Mouse (Mus musculus) midbrain, embryonic 16.5 days (tissue): Measurements from ENCODE around the gene Morf4l1. TPM values are rescaled to one million over a fixed set of nuclear protein-coding genes. Genes with fewer than 3 reads are reported as not detected.
A peak's percentile ranks its signal among the peaks of the same experiment; 100 is the strongest.

Experiments
- ATAC-seq: fragments of 200-750 bp; cut with Nextera tagmentation; 2 replicates; pipeline ENCODE4 v1.8.0; 2017; ENCODE audit warnings: moderate TSS enrichment
- H3K27ac ChIP-seq: fragments of 300-500 bp; sonication (generic); 2 replicates; pipeline ENCODE4 v1.5.1; 2014; ENCODE audit warnings: mild to moderate bottlenecking, low read length, mixed read lengths
- H3K27me3 ChIP-seq: fragments of 300-500 bp; sonication (generic); 2 replicates; pipeline ENCODE4 v1.6.1; 2014; ENCODE audit warnings: low read depth, low read length, mixed read lengths; ENCODE audit not compliant: control insufficient read depth, insufficient read depth
- H3K36me3 ChIP-seq: fragments of 300-500 bp; sonication (generic); 2 replicates; pipeline ENCODE4 v1.6.1; 2014; ENCODE audit warnings: mild to moderate bottlenecking, low read length, moderate library complexity, mixed read lengths; ENCODE audit not compliant: control insufficient read depth, insufficient read depth
- H3K4me1 ChIP-seq: fragments of 300-500 bp; sonication (generic); 2 replicates; pipeline ENCODE4 v1.6.1; 2014; ENCODE audit warnings: mild to moderate bottlenecking, low read length, mixed read lengths; ENCODE audit not compliant: control insufficient read depth, insufficient read depth
- H3K4me2 ChIP-seq: fragments of 300-500 bp; sonication (generic); 2 replicates; pipeline ENCODE4 v1.6.1; 2014; ENCODE audit warnings: mild to moderate bottlenecking, low read length, mixed read lengths
- H3K4me3 ChIP-seq: fragments of 300-500 bp; sonication (generic); 2 replicates; pipeline ENCODE4 v1.5.1; 2014; ENCODE audit warnings: low read depth, mild to moderate bottlenecking, low read length, moderate library complexity, mixed read lengths
- H3K9ac ChIP-seq: fragments of 300-500 bp; sonication (generic); 2 replicates; pipeline ENCODE4 v1.6.1; 2014; ENCODE audit warnings: low read depth, low read length, mixed read lengths
- H3K9me3 ChIP-seq: fragments of 300-500 bp; sonication (generic); replicated peaks from 2 replicates; pipeline ENCODE4 v1.6.1; 2014; ENCODE audit warnings: mild to moderate bottlenecking, low read length, mixed read lengths; ENCODE audit not compliant: control insufficient read depth, poor library complexity, severe bottlenecking
- WGBS: fragments of 180-500 bp; shearing (Covaris S2); extraction: QIAGEN DNeasy Blood & Tissue Kit; methylation state at CpG from one replicate; pipeline ENCODE4 v1.1.7; 2014; 5-methylcytosine and 5-hydroxymethylcytosine counted together
- polyA plus RNA-seq: library from polyadenylated mRNA; unstranded; fragments of >200 nt; fragmentation: Nextera tagmentation; extraction: Ambion mirVana; gene quantifications from 2 replicates; pipeline ENCODE4 v1.2.1, GENCODE M21; 2015

The Morf4l1 gene
- polyA plus RNA-seq, 1 experiment from 2014 or later, result 665 TPM

DNA sequence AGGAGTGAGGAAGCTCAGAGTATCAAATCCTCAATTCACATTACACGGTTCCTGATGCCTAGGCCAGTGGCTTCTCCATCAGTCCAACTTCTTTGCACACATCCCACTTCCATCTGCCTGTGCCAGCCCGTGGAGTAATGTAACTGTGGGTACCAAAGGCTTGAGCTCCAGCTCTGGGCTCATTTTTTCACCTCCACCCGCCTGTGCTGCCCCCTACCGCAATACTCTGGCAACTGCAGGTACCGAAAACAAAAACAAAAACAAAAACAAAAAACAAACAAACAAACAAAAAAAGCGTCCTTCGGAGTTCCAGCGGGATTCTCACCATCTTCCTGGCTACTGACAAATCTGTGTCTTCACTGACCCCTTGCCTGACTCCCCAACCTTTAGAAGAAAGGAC is 20.9 kb upstream of the Morf4l1 start:
- 86% methylated on average over 8 of the region's 8 CpGs for WGBS
- H3K4me2 ChIP-seq, result no peak overlapping the region
- no peaks in the 10 kb centered on the region for H3K27me3 ChIP-seq
- H3K4me1 ChIP-seq, result no peaks in the 10 kb centered on the region
- no peak overlapping the region for H3K27ac ChIP-seq
- no peaks in the 10 kb centered on the region for H3K36me3 ChIP-seq
- H3K9me3 ChIP-seq, result no peaks in the 10 kb centered on the region
- no peak for ATAC-seq
- H3K4me3 ChIP-seq, result no peak overlapping the region
- no peak overlapping the region for H3K9ac ChIP-seq

DNA sequence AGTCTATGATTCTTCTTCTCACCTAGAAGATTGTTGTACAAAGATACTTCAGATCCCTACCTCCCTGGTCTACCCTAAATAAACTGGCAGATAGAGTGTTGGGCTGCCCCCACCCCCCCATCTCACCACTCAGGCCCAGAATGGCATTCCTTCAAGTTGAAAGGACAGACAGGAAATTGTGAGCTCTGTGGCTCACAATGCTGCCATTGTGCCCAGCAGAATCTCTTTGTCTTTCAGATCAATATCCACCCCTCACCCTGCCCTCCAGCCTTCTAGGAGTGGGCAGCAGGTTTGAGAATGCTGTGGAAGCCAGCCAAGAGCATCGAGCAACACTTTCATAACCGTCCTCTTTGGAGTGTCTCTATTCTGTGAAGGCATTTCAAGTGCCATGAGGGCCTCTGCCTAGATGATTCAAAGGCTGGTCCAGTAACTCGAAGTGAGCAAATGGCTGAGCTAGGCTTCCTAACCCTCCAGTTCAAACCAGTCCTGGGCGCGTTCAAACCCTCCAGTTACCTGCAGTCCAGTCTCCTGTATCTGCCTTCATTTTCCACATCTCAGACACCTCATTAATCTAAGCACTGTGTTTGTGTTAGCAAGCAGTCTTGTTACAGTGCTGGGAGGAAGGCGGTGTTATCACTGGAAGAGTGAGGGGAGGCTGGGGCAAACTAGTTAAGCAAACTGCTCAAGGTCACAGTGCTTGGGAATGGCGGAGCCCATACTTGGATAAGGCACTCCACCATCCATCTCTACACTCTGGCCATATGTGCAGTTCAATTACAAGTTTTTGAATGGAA is 19.2 kb upstream of the Morf4l1 start:
- Histone ChIP-seq H3K4me1 (no peaks in the 10 kb centered on the region), H3K9ac (no peak overlapping the region), H3K36me3 (no peaks in the 10 kb centered on the region), H3K9me3 (no peaks in the 10 kb centered on the region), H3K4me3 (no peak overlapping the region), H3K27ac (no peak overlapping the region), H3K4me2 (no peak overlapping the region), H3K27me3 (no peaks in the 10 kb centered on the region)
- no peak for ATAC-seq
- WGBS, result 71% methylated on average over 7 of the region's 7 CpGs

DNA sequence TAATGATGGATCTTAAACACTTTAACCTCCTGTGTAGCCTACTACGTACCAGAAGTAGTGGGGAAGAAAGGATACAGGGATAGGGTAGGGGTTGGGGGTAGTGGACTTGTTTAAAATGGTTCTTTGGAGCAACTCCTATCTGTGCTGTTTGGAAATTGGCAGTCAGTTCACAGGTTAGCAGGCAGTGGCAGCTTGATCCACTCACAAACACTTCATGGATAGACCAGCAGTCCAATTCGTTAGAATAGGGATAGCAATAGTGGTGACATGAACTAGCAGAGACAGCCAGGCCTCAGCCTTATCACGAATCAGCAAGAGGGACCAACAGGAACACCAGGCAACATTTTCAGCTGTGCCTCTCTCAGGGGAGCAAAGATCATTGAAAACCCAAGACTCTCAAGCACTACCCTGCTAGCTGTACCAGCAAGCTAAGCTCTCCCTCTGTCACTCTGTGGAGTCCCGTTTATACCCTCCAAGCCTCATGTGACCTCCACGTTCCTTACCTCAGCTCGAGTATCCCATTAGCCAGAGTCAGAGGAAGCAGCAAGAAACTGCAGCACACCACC is 14.1 kb upstream of the Morf4l1 start:
- Histone ChIP-seq H3K9ac (no peak overlapping the region), H3K27ac (no peak overlapping the region), H3K4me3 (no peak overlapping the region), H3K36me3 (no peaks in the 10 kb centered on the region), H3K9me3 (no peaks in the 10 kb centered on the region), H3K27me3 (no peaks in the 10 kb centered on the region), H3K4me1 (no peaks in the 10 kb centered on the region), H3K4me2 (no peak overlapping the region)
- WGBS, result 87% methylated on average over 6 of the region's 6 CpGs
- no peak for ATAC-seq

DNA sequence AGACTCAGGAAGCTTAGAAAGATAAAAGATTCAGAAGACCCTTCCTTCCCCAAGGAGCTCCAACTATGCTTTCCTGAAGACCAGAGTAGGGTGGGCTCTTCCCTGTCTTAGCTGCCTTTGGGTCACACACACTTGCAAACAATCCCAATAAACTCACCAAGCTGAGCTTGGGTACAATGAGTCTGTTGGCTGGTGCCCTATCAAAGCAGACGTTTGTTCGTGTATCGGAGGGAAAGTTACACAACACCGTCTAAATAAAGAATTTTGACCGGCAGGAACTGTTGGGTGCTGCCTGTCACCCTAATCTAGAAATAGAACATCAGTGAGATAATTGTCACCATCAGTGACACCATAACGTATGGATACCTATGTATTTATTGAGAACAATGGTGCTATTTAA is 12.6 kb upstream of the Morf4l1 start:
- Histone ChIP-seq H3K36me3 (no peaks in the 10 kb centered on the region), H3K4me1 (no peaks in the 10 kb centered on the region), H3K4me3 (no peak overlapping the region), H3K9me3 (no peaks in the 10 kb centered on the region), H3K9ac (no peak overlapping the region), H3K4me2 (no peak overlapping the region), H3K27me3 (no peaks in the 10 kb centered on the region), H3K27ac (no peak overlapping the region)
- 67% methylated on average over 6 of the region's 6 CpGs for WGBS
- ATAC-seq, result no peak

DNA sequence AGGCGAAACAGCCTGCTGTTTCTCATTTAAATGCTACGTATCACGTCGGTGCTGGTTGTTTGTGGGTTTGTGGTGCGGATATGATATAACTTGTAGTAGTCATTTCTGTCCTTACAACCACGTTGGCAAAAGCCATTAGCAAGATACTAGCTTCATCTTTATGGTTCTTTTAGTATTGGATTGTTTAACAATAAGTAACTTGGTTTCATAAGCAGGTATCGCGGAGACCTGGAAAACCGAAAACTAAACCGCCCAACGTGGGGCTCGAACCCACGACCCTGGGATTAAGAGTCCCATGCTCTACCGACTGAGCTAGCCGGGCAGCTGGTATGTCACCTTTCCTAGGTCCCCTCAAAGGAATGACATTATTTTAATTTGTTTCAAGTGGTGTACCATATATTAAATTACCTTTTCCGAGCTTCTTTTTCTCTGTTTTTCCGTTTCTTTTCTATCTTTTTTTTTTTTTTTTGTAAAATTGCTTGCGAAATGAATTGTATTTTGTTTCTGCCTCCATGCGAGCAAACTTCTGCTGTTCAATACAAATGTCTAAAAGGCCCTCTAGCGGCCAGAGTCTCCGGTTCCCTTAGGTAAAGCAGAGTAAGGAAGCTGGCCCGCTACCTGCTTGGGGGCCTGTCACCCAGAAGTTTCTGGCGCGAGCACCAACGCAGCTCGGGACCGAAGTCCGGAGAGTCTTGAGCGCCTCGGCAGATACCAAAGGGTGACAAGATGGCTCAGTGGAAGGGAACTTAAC is 11.9 kb upstream of the Morf4l1 start:
- Histone ChIP-seq H3K27ac (no peak overlapping the region), H3K4me1 (no peaks in the 10 kb centered on the region), H3K36me3 (no peaks in the 10 kb centered on the region), H3K9ac (no peak overlapping the region), H3K27me3 (no peaks in the 10 kb centered on the region), H3K4me2 (peak overlapping the region; percentile 41), H3K9me3 (no peaks in the 10 kb centered on the region), H3K4me3 (peak overlapping the region; percentile 23)
- WGBS, result 2% methylated on average over 30 of the region's 30 CpGs
- peak; percentile 52; the same call in 1 of the 2 replicates for ATAC-seq

DNA sequence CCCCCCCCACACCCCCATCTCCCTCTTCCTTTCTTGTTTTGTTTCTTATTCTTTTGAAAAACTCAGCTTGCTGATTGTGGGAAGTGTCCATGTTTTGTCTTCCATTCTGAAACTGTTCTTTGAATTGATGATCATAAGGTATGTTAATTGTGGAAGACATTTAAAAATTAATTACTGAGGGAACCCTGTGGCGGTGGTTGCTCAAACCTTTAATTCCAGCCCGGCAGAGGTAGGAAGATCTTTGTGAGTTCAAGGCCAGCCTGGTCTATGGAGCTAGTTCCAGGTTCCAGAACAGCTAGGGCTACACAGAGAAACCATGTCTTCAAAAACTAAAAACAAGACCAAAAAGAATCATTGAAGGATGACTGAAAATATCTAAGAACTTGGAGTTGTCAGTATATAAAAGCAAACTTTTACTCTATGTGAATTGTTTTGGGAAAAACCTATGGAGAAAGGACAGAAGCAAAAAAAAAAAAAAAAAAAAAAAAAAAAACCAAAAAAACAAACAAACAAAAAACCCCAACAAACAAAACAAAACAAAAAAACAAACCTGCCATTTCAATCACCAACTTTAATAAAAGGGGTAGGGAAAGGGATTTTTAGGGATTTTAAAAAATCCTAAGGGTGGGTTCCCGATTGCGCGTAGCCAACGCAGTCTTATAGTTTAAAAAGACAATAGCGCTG is 11.0 kb upstream of the Morf4l1 start:
- H3K4me3 ChIP-seq, result peak overlapping the region; percentile 23
- no peaks in the 10 kb centered on the region for H3K36me3 ChIP-seq
- WGBS, result 18% methylated on average over 7 of the region's 7 CpGs

DNA sequence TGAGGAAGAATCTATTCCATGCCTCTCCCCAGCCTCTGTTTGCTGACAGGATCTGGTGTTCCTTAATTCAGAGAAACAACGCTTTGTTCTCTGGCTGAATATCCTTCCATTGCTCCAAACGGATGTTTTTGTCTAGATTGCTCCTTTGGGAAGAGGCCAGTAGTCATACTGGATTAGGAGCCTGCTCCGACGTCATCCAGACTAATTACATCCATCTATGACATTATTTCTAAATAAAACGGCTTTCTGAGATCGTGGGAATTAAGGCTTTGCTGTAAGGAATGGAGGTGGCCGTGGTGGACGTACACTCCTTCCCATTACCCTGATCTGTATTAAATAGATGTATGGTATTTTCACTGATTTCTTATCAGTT is 10.3 kb upstream of the Morf4l1 start:
- Histone ChIP-seq H3K4me2 (no peak overlapping the region), H3K9me3 (no peaks in the 10 kb centered on the region), H3K27me3 (no peaks in the 10 kb centered on the region), H3K36me3 (no peaks in the 10 kb centered on the region), H3K4me3 (no peak overlapping the region), H3K9ac (0 out of 2 replicates have a peak overlapping the region, but pooled peaks have one; percentile 1), H3K27ac (no peak overlapping the region), H3K4me1 (no peaks in the 10 kb centered on the region)
- WGBS, result 38% methylated on average over 8 of the region's 8 CpGs
- ATAC-seq, result no peak

More for the DNA sequence above, 11.0 kb upstream of the Morf4l1 start:
- H3K4me2 ChIP-seq, result peak overlapping the region; percentile 40
- no peak for ATAC-seq
- no peaks in the 10 kb centered on the region for H3K4me1 ChIP-seq
- no peaks in the 10 kb centered on the region for H3K27me3 ChIP-seq
- H3K27ac ChIP-seq, result no peak overlapping the region
- no peak overlapping the region for H3K9ac ChIP-seq
- H3K9me3 ChIP-seq, result no peaks in the 10 kb centered on the region

DNA sequence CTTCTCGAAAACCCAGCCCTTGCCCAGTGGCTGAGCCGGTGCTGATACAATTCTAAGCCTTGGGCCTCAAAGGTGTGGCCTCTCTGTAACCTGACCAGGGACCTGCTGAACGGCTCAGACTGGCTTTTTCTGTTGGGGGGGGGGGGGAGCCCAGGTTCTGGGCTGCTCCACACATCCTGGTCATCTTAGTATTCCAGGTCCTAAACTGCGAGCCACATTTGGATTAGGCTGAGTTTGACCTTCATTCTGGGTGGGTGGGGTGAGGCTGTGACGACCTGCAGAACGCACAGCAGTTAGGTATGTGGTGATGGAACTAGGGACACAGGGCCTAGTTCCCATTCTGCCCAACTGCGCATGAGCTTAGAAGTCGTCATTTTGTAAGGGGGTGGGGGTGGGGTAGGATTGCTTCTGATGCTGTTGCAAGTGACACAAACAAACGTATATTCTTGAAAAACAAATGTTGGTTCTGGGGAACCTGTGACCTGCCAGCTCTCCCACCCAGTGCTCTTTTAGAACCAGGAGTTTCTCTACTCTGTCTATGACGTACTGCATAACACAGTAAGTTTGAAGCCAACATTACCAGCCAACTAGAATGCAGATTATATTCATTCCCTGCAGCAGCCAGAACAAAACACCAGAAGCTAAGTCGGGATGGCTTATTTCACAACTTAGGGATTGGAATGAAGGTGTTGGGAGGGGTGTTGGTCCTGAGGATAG is 9.7 kb upstream of the Morf4l1 start:
- 42% methylated on average over 11 of the region's 11 CpGs for WGBS
- H3K9ac ChIP-seq, result 0 out of 2 replicates have a peak overlapping the region, but pooled peaks have one; percentile 1
- H3K27ac ChIP-seq, result no peak overlapping the region
- no peaks in the 10 kb centered on the region for H3K27me3 ChIP-seq
- H3K4me1 ChIP-seq, result no peaks in the 10 kb centered on the region
- no peak overlapping the region for H3K4me3 ChIP-seq
- H3K36me3 ChIP-seq, result no peaks in the 10 kb centered on the region
- H3K9me3 ChIP-seq, result no peaks in the 10 kb centered on the region
- no peak overlapping the region for H3K4me2 ChIP-seq
- peak; percentile 36; the same call in 1 of the 2 replicates for ATAC-seq
